Mouse (Mus musculus) embryonic facial prominence, embryonic 10.5 days (tissue): Measurements from ENCODE around the gene Eif4ebp2. TPM values are rescaled to one million over a fixed set of nuclear protein-coding genes. Genes with fewer than 3 reads are reported as not detected.
"Not testable (repeated sequence)": the region's sequence is repeated elsewhere in the genome, so short reads cannot be mapped to it uniquely, and the experiment has no call there.

ENCODE experiments used
- DNase-seq: peaks from one replicate; pipeline ENCODE4 v3.0.0-alpha.2; 2017; ENCODE audit warnings: low spot score
- H3K27ac ChIP-seq: fragments of 300-500 bp; sonication (generic); replicated peaks from 2 replicates; pipeline ENCODE4 v1.5.1; 2016; ENCODE audit warnings: mild to moderate bottlenecking
- H3K27me3 ChIP-seq: fragments of 300-500 bp; sonication (generic); replicated peaks from 2 replicates; pipeline ENCODE4 v1.6.1; 2016; ENCODE audit warnings: low read depth, mild to moderate bottlenecking; ENCODE audit not compliant: poor library complexity, severe bottlenecking
- H3K36me3 ChIP-seq: fragments of 300-500 bp; sonication (generic); replicated peaks from 2 replicates; pipeline ENCODE4 v1.6.1; 2016; ENCODE audit warnings: mild to moderate bottlenecking, moderate library complexity
- H3K4me1 ChIP-seq: fragments of 300-500 bp; sonication (generic); 2 replicates; pipeline ENCODE4 v1.6.1; 2016
- H3K4me3 ChIP-seq: fragments of 300-500 bp; sonication (generic); 2 replicates; pipeline ENCODE4 v1.5.1; 2016; ENCODE audit warnings: mild to moderate bottlenecking, moderate library complexity
- H3K9me3 ChIP-seq: fragments of 300-500 bp; sonication (generic); 2 replicates; pipeline ENCODE4 v1.6.1; 2016; ENCODE audit warnings: mild to moderate bottlenecking
- whole genome bisulfite sequencing: fragments of 180-500 bp; shearing (Covaris S2); methylation state at CpG from one replicate; pipeline ENCODE4 v1.1.7; 2016; 5-methylcytosine and 5-hydroxymethylcytosine counted together
- polyA plus RNA-seq: library from polyadenylated mRNA; unstranded; fragments of >200 nt; fragmentation: Nextera tagmentation; extraction: Ambion mirVana; gene quantifications from 2 replicates; pipeline ENCODE4 v1.2.1, GENCODE M21; 2016

Gene Eif4ebp2
- polyA plus RNA-seq, 1 experiment from 2014 or later, result 80.9 TPM

- Histone ChIP-seq H3K27ac (peak overlapping the region; percentile 94), H3K36me3 (peaks cover 26% of the 10 kb centered on the region), H3K4me1 (peaks cover 32% of the 10 kb centered on the region), H3K4me3 (peak overlapping the region; percentile 85)
- H3K9me3 ChIP-seq, H3K27me3 ChIP-seq, DNase-seq: not testable (repeated sequence)
- WGBS, result 82% methylated on average over 3 of the region's 3 CpGs
These were observed 710 bp upstream of the Eif4ebp2 start for GRCm38 (mm10) chr10:61453171-61453570.

DNA sequence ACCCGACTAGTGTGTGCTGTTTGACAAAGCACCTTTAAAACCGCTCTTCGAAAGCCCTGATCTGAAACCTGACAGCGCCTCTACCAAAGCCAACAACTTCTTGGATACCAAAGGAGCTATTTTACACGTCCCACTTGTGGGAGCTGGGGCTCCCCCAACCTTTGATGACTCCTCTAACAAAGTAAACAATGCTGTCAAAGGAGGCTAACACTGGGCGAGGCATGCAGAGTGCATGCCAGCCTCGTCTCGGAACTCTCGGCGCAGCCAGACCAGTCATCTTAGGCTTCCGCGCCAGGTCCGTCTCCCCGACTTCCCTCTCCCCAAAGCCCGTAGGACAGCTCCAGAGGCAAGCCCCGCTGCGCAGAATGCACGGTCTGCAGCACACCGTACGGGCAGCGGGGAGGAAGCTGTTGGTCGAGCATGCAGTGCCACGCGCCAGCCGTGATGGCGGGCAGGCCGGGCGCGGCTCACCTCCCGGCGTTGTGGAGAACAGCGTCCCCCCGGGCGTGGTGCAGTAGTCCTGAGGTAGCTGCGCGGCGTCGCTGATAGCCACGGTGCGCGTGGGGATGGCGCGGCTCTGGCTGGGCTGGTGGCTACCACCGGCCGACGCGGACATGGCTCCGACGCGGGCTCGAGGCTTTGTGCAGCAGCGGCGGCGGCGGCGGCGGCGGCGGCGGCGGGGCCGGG lies 387 bp downstream of the Eif4ebp2 start:
- WGBS, result under 1% methylated on average over 62 of the region's 62 CpGs
- Histone ChIP-seq H3K9me3 (no peaks in the 10 kb centered on the region), H3K36me3 (peaks cover 37% of the 10 kb centered on the region), H3K4me1 (peaks cover 41% of the 10 kb centered on the region), H3K27ac (peak overlapping the region; percentile 94), H3K27me3 (no peaks in the 10 kb centered on the region), H3K4me3 (peak overlapping the region; percentile 85)
- DNase-seq, result peak; percentile 59

GRCm38 (mm10) chr10:61451463-61451930 lies 964 bp downstream of the Eif4ebp2 start:
- Histone ChIP-seq H3K27ac (peak overlapping the region; percentile 94), H3K4me1 (peaks cover 46% of the 10 kb centered on the region)
- 10% methylated on average over 8 of the region's 8 CpGs for WGBS

DNA sequence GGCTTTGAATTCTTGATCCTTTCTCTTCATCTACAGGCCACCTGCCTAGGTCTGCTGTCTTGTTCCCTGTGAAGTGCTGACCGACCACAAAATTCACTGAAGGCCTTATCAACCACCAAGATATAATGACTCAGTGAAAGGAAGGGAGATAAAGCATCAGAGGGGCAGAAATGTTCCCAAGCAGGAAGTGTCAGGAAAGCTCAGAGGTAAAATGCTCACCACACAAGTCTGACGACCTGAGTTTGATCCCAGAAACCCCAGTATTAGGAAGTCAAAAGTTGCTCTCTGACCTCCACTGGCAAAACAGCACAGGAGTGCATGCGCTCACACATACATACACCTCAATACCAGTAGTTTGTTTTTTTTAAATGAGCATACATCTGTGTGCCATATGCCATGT lies 3.6 kb downstream of the Eif4ebp2 start:
- 83% methylated on average over 3 of the region's 3 CpGs for WGBS

More at GRCm38 (mm10) chr10:61451463-61451930, 964 bp downstream of the Eif4ebp2 start:
- Histone ChIP-seq H3K4me3 (peak overlapping the region; percentile 85), H3K9me3 (no peaks in the 10 kb centered on the region), H3K36me3 (peaks cover 43% of the 10 kb centered on the region), H3K27me3 (no peaks in the 10 kb centered on the region)
- peak; percentile 25 for DNase-seq

GRCm38 (mm10) chr10:61447581-61448353 lies 4.7 kb downstream of the Eif4ebp2 start:
- Histone ChIP-seq H3K27me3 (no peaks in the 10 kb centered on the region), H3K4me1 (peaks cover 79% of the 10 kb centered on the region), H3K9me3 (no peaks in the 10 kb centered on the region), H3K36me3 (peaks cover 56% of the 10 kb centered on the region), H3K4me3 (0 out of 2 replicates have a peak overlapping the region, but pooled peaks have one; percentile 5), H3K27ac (no peak overlapping the region)
- WGBS, result 82% methylated on average over 10 of the region's 10 CpGs
- DNase-seq, result no peak

More for the DNA sequence above, 3.6 kb downstream of the Eif4ebp2 start:
- H3K4me1 ChIP-seq, result peaks cover 68% of the 10 kb centered on the region
- no peaks in the 10 kb centered on the region for H3K27me3 ChIP-seq
- H3K9me3 ChIP-seq, result no peaks in the 10 kb centered on the region
- peaks cover 56% of the 10 kb centered on the region for H3K36me3 ChIP-seq
- H3K27ac ChIP-seq, result no peak overlapping the region
- no peak for DNase-seq
- no peak overlapping the region for H3K4me3 ChIP-seq

- H3K4me1 ChIP-seq, result peaks cover 74% of the 10 kb centered on the region
- H3K27ac ChIP-seq, result no peak overlapping the region
- peaks cover 70% of the 10 kb centered on the region for H3K36me3 ChIP-seq
- no peak for DNase-seq
- H3K27me3 ChIP-seq, result no peaks in the 10 kb centered on the region
- no peak overlapping the region for H3K4me3 ChIP-seq
- 86% methylated on average over 3 of the region's 3 CpGs for WGBS
- no peaks in the 10 kb centered on the region for H3K9me3 ChIP-seq
These were observed 7.4 kb downstream of the Eif4ebp2 start for GRCm38 (mm10) chr10:61445016-61445415.

DNA sequence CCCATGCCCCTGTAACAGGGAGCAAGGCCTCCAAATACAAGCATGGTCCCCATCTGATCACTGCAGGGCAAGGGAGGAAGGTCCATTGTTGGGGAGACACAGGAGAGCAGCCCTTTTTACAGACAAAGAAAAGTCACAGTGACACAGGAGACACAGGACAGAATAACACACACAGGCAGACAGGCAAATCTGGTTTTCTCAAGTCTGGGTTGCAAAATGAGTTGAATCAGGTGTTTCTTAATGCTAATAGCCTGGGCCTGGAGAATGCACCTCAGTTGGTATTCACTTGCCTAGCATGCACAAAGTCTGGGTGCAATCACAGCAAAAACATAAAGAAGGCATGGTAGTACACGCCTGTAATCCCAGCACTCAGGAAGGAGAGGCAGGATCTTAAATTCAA lies 8.6 kb downstream of the Eif4ebp2 start:
- Histone ChIP-seq H3K27me3 (no peaks in the 10 kb centered on the region), H3K36me3 (peaks cover 69% of the 10 kb centered on the region), H3K4me1 (peaks cover 67% of the 10 kb centered on the region), H3K27ac (no peak overlapping the region), H3K9me3 (no peaks in the 10 kb centered on the region), H3K4me3 (no peak overlapping the region)
- 62% methylated on average over 1 of the region's 1 CpGs for WGBS
- DNase-seq, result no peak

DNA sequence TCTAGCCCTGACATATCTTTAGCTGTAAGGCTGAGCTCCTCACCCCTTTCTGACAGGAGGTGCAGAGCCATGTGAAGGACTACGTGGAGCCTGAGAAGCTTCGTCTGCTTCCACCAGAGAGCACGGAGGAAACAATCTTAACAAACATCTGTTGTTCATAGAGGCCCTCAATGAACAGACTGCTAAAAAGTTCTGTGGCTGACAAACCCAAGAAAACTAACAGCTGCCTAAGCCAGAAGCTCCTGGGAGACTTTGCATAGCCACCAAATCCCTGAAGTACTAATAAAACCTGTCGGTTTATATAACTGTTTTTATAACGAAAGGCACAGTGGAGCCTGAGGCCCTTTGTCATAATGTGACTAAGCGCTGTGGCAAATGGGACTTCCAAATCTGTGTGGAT lies 9.0 kb downstream of the Eif4ebp2 start:
- H3K27ac ChIP-seq, result no peak overlapping the region
- DNase-seq, result no peak
- no peaks in the 10 kb centered on the region for H3K27me3 ChIP-seq
- peaks cover 69% of the 10 kb centered on the region for H3K36me3 ChIP-seq
- no peaks in the 10 kb centered on the region for H3K9me3 ChIP-seq
- 60% methylated on average over 6 of the region's 6 CpGs for WGBS
- peaks cover 66% of the 10 kb centered on the region for H3K4me1 ChIP-seq
- no peak overlapping the region for H3K4me3 ChIP-seq

- WGBS, result 78% methylated on average over 7 of the region's 7 CpGs
- H3K9me3 ChIP-seq, result no peaks in the 10 kb centered on the region
- peaks cover 42% of the 10 kb centered on the region for H3K4me1 ChIP-seq
- no peaks in the 10 kb centered on the region for H3K27me3 ChIP-seq
- H3K36me3 ChIP-seq, result peaks cover 52% of the 10 kb centered on the region
- H3K4me3 ChIP-seq, result no peak overlapping the region
- no peak for DNase-seq
- H3K27ac ChIP-seq, result no peak overlapping the region
These were observed 12.2 kb downstream of the Eif4ebp2 start for GRCm38 (mm10) chr10:61440202-61440800.

DNA sequence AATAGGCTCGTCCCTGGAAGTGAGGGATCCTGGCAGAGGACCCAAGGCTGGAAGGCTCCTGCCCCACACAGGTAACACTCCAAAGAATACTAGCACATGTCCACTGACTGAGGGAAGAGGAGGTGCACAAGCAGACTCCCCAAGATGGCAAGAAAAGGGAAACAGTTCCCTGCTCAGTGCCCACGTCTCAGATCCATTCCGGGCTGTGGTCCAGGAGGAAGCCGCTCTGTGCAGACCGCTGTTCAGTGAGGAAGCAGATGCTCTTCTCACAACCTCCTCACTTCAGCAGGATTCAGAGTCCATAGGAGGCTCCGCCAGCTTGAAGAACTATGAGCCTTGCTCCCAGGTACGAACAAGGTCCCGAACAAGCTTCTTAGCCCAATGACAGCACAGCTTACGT lies 21.1 kb downstream of the Eif4ebp2 start:
- no peak for DNase-seq
- Histone ChIP-seq H3K36me3 (peaks cover 82% of the 10 kb centered on the region), H3K27ac (no peak overlapping the region)

GRCm38 (mm10) chr10:61429043-61429442 lies 23.4 kb downstream of the Eif4ebp2 start:
- Histone ChIP-seq H3K9me3 (no peaks in the 10 kb centered on the region), H3K27ac (no peak overlapping the region), H3K27me3 (no peaks in the 10 kb centered on the region), H3K4me3 (no peak overlapping the region), H3K4me1 (peaks cover 6% of the 10 kb centered on the region), H3K36me3 (peaks cover 59% of the 10 kb centered on the region)
- 93% methylated on average over 5 of the region's 5 CpGs for WGBS
- no peak for DNase-seq

More for the DNA sequence above, 21.1 kb downstream of the Eif4ebp2 start:
- WGBS, result 93% methylated on average over 9 of the region's 9 CpGs
- Histone ChIP-seq H3K4me1 (no peaks in the 10 kb centered on the region), H3K4me3 (no peak overlapping the region), H3K9me3 (no peaks in the 10 kb centered on the region), H3K27me3 (no peaks in the 10 kb centered on the region)

DNA sequence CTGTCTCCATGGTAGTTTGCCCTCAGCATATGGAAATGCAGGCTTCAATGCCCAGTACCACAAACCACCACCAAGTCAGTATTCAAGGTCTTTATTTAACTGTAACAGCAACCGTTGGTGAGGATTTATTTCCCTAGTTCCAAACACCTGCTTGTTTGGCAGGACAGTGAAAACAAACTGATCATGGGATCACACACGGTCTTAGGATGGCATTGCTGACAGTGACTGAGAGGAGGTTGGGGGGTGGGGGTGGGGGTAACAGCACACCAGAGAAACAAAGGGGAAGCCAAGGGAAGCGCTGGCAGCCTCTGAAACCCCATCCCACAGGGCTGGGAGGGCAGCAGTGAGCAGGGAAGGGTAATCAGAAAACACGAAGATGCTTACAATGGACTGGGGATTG lies 24.0 kb downstream of the Eif4ebp2 start:
- peaks cover 9% of the 10 kb centered on the region for H3K4me1 ChIP-seq
- H3K27me3 ChIP-seq, result no peaks in the 10 kb centered on the region
- peaks cover 52% of the 10 kb centered on the region for H3K36me3 ChIP-seq
- 71% methylated on average over 4 of the region's 4 CpGs for WGBS
- H3K9me3 ChIP-seq, result no peaks in the 10 kb centered on the region
- DNase-seq, result no peak
- no peak overlapping the region for H3K4me3 ChIP-seq
- no peak overlapping the region for H3K27ac ChIP-seq
